Mouse (Mus musculus): Measurements from ENCODE around the gene Atp6v1e2. TPM values are rescaled to one million over a fixed set of nuclear protein-coding genes. Genes with fewer than 3 reads are reported as not detected.

Atp6v1e2 gene
- polyA plus RNA-seq, 1 experiment from 2014 or later, result not detected

DNA sequence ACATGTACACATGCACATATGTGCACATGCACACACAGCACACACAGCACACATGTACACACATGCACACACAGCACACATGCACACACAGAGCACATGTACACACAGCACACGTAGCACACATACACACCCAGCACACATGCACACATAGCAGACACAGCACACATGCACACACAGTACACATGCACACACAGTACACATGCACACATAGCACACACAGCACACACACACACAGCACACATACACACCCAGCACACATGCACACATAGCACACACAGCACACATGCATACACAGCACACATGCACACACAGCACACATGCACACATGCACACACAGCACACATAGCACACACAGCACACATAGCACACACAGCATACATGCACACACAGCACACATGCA, 33.5 kb upstream of the Atp6v1e2 start:
- 79% methylated on average over 1 of the region's 1 CpGs for WGBS
- Histone ChIP-seq H3K4me3 (ENCODE audit: low read depth, low read length) (no peak overlapping the region), H3K27ac (ENCODE audit: low read depth, low read length) (no peak overlapping the region), H3K27me3 (replicated peaks; ENCODE audit: control insufficient read depth, insufficient read depth, low read length) (no peaks in the 10 kb centered on the region), H3K4me1 (replicated peaks; ENCODE audit: control insufficient read depth, insufficient read depth, low read length) (no peaks in the 10 kb centered on the region), H3K36me3 (ENCODE audit: control insufficient read depth, insufficient read depth, low read length) (peaks cover 2% of the 10 kb centered on the region; the same call in 1 of the 2 replicates), H3K9me3 (ENCODE audit: control insufficient read depth, low read length) (no peaks in the 10 kb centered on the region), H3K4me2 (no peak overlapping the region), H3K9ac (ENCODE audit: low read depth, low read length) (no peak overlapping the region)
- ATAC-seq (replicated peaks; ENCODE audit: low FRiP score) (no peak), DNase-seq (ENCODE audit: low spot score) (no peak)

- 69% methylated on average over 6 of the region's 6 CpGs for WGBS
- no peak for DNase-seq (ENCODE audit: low spot score)
These were observed 30.8 kb upstream of the Atp6v1e2 start for GRCm38 (mm10) chr17:86978496-86978895.

DNA sequence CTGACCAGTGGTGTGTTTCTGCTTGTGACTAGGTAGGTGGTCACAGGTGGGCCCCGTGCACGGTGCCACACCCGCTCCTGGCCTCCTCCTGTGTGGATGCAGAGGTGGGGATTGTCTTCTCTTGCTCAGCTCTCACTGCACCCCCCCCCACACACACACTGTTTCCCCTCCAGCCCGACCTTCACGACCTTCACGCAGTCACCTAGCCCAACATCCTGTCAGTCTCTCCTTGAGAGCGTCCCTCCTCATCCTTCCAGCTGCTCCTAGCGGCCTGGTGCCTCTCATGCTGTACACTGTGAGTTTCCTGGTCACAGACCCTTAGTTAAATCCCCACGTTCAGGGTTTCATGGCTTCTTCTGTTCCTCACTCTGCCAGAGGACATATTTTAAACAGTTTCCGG, 28.7 kb upstream of the Atp6v1e2 start:
- Histone ChIP-seq H3K9ac (ENCODE audit: low read depth, low read length) (no peak overlapping the region), H3K4me1 (replicated peaks; ENCODE audit: control insufficient read depth, insufficient read depth, low read length) (no peaks in the 10 kb centered on the region), H3K36me3 (ENCODE audit: control insufficient read depth, insufficient read depth, low read length) (peaks cover 2% of the 10 kb centered on the region; the same call in 1 of the 2 replicates), H3K27ac (ENCODE audit: low read depth, low read length) (no peak overlapping the region), H3K9me3 (ENCODE audit: control insufficient read depth, low read length) (no peaks in the 10 kb centered on the region), H3K4me3 (ENCODE audit: low read depth, low read length) (no peak overlapping the region), H3K27me3 (replicated peaks; ENCODE audit: control insufficient read depth, insufficient read depth, low read length) (no peaks in the 10 kb centered on the region), H3K4me2 (no peak overlapping the region)
- 69% methylated on average over 10 of the region's 10 CpGs for WGBS
- DNase-seq (ENCODE audit: low spot score), result no peak
- no peak for ATAC-seq (replicated peaks; ENCODE audit: low FRiP score)

More at GRCm38 (mm10) chr17:86978496-86978895, 30.8 kb upstream of the Atp6v1e2 start:
- Histone ChIP-seq H3K9ac (ENCODE audit: low read depth, low read length) (no peak overlapping the region), H3K4me2 (no peak overlapping the region), H3K4me3 (ENCODE audit: low read depth, low read length) (no peak overlapping the region), H3K27ac (ENCODE audit: low read depth, low read length) (no peak overlapping the region; the same call in 1 of the 2 replicates), H3K27me3 (replicated peaks; ENCODE audit: control insufficient read depth, insufficient read depth, low read length) (no peaks in the 10 kb centered on the region), H3K9me3 (ENCODE audit: control insufficient read depth, low read length) (no peaks in the 10 kb centered on the region), H3K36me3 (ENCODE audit: control insufficient read depth, insufficient read depth, low read length) (peaks cover 2% of the 10 kb centered on the region; the same call in 1 of the 2 replicates), H3K4me1 (replicated peaks; ENCODE audit: control insufficient read depth, insufficient read depth, low read length) (no peaks in the 10 kb centered on the region)
- ATAC-seq (replicated peaks; ENCODE audit: low FRiP score), result no peak

GRCm38 (mm10) chr17:86973097-86973496, 25.4 kb upstream of the Atp6v1e2 start:
- Histone ChIP-seq H3K4me1 (replicated peaks; ENCODE audit: control insufficient read depth, insufficient read depth, low read length) (no peaks in the 10 kb centered on the region), H3K9me3 (ENCODE audit: control insufficient read depth, low read length) (no peaks in the 10 kb centered on the region), H3K36me3 (ENCODE audit: control insufficient read depth, insufficient read depth, low read length) (no peaks in the 10 kb centered on the region), H3K27ac (ENCODE audit: low read depth, low read length) (no peak overlapping the region), H3K4me3 (ENCODE audit: low read depth, low read length) (no peak overlapping the region), H3K27me3 (replicated peaks; ENCODE audit: control insufficient read depth, insufficient read depth, low read length) (no peaks in the 10 kb centered on the region), H3K4me2 (no peak overlapping the region), H3K9ac (ENCODE audit: low read depth, low read length) (no peak overlapping the region)
- DNase-seq (ENCODE audit: low spot score) (no peak), ATAC-seq (replicated peaks; ENCODE audit: low FRiP score) (no peak)
- 83% methylated on average over 2 of the region's 2 CpGs for WGBS

GRCm38 (mm10) chr17:86971860-86972259, 24.2 kb upstream of the Atp6v1e2 start:
- Histone ChIP-seq H3K4me3 (ENCODE audit: low read depth, low read length) (no peak overlapping the region), H3K9ac (ENCODE audit: low read depth, low read length) (no peak overlapping the region), H3K36me3 (ENCODE audit: control insufficient read depth, insufficient read depth, low read length) (no peaks in the 10 kb centered on the region), H3K27ac (ENCODE audit: low read depth, low read length) (no peak overlapping the region), H3K4me2 (no peak overlapping the region), H3K27me3 (replicated peaks; ENCODE audit: control insufficient read depth, insufficient read depth, low read length) (no peaks in the 10 kb centered on the region), H3K4me1 (replicated peaks; ENCODE audit: control insufficient read depth, insufficient read depth, low read length) (no peaks in the 10 kb centered on the region), H3K9me3 (ENCODE audit: control insufficient read depth, low read length) (no peaks in the 10 kb centered on the region)
- DNase-seq (ENCODE audit: low spot score) (no peak), ATAC-seq (replicated peaks; ENCODE audit: low FRiP score) (no peak)
- 85% methylated on average over 7 of the region's 7 CpGs for WGBS

- H3K4me1 ChIP-seq (replicated peaks; ENCODE audit: control insufficient read depth, insufficient read depth, low read length), result no peaks in the 10 kb centered on the region
- ATAC-seq (replicated peaks; ENCODE audit: low FRiP score), result no peak
- H3K27ac ChIP-seq (ENCODE audit: low read depth, low read length), result no peak overlapping the region
- 71% methylated on average over 5 of the region's 5 CpGs for WGBS
- no peaks in the 10 kb centered on the region for H3K9me3 ChIP-seq (ENCODE audit: control insufficient read depth, low read length)
- no peak overlapping the region for H3K4me2 ChIP-seq
- no peak overlapping the region for H3K9ac ChIP-seq (ENCODE audit: low read depth, low read length)
- no peaks in the 10 kb centered on the region for H3K27me3 ChIP-seq (replicated peaks; ENCODE audit: control insufficient read depth, insufficient read depth, low read length)
- no peak for DNase-seq (ENCODE audit: low spot score)
- no peaks in the 10 kb centered on the region for H3K36me3 ChIP-seq (ENCODE audit: control insufficient read depth, insufficient read depth, low read length)
- H3K4me3 ChIP-seq (ENCODE audit: low read depth, low read length), result no peak overlapping the region
These were observed 23.3 kb upstream of the Atp6v1e2 start for GRCm38 (mm10) chr17:86971036-86971435.

DNA sequence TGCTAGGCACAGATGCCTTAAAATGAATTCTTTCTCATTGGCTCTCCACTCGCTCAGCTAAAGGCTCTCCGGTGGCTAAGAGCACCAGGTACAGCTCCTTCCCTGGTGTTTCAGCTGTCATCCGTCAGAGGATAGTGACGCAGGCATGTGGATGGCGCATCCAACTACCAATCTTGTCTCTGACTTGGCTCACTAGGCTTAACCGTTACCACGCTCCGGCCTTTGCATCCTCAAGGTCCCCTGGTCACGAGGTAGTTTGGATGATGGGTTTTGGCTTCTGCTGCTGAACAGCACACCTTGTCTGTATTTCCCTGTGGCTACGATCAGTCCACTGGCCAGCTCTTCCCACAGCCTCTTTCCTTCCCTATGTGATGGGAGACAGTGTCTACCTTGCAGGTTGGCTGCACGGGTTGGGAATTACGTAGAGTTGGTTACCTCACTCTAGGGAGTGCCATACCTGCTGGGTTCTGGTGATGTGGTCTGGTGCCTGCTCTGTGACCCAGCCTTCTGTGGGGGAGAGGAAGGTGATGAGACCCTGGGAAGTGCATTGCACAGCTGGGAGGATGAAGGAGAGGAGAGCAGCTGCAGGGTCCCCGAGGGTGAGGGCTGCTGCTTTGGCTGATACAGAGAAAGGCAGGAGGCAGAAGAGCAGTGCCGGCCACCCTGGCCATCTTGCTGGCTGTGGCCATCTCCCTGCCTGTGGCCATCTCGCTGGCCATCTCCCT, 22.5 kb upstream of the Atp6v1e2 start:
- Histone ChIP-seq H3K4me1 (replicated peaks; ENCODE audit: control insufficient read depth, insufficient read depth, low read length) (peaks cover under 1% of the 10 kb centered on the region; the same call in 1 of the 2 replicates), H3K9me3 (ENCODE audit: control insufficient read depth, low read length) (no peaks in the 10 kb centered on the region), H3K27me3 (replicated peaks; ENCODE audit: control insufficient read depth, insufficient read depth, low read length) (no peaks in the 10 kb centered on the region), H3K27ac (ENCODE audit: low read depth, low read length) (no peak overlapping the region), H3K36me3 (ENCODE audit: control insufficient read depth, insufficient read depth, low read length) (no peaks in the 10 kb centered on the region), H3K4me2 (no peak overlapping the region), H3K4me3 (ENCODE audit: low read depth, low read length) (no peak overlapping the region), H3K9ac (ENCODE audit: low read depth, low read length) (no peak overlapping the region)
- ATAC-seq (replicated peaks; ENCODE audit: low FRiP score), result no peak
- no peak for DNase-seq (ENCODE audit: low spot score)
- 88% methylated on average over 15 of the region's 15 CpGs for WGBS

DNA sequence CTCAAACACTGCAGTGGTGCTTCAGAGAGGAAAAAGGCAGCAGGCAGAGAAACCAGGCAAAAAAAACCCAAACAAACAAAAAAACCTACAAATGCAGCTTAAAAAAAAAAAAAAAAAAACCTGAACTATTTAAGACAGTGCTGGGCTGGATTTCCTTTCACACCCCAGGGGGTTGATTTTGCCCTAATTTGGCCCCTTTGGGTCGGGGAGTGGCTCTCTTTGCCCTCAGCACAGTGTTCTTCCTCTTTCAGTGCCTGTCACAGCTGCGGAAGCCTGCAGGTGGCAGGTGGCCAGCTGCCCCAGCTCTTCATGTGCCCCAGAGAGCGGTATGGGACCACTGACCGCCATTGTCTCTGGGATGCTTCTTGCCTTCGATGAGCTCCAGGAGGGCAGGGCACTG, 21.9 kb upstream of the Atp6v1e2 start:
- no peaks in the 10 kb centered on the region for H3K9me3 ChIP-seq (ENCODE audit: control insufficient read depth, low read length)
- H3K4me1 ChIP-seq (replicated peaks; ENCODE audit: control insufficient read depth, insufficient read depth, low read length), result peaks cover 6% of the 10 kb centered on the region; the same call in 1 of the 2 replicates
- H3K4me3 ChIP-seq (ENCODE audit: low read depth, low read length), result no peak overlapping the region
- 61% methylated on average over 5 of the region's 5 CpGs for WGBS
- no peak overlapping the region for H3K27ac ChIP-seq (ENCODE audit: low read depth, low read length)
- H3K27me3 ChIP-seq (replicated peaks; ENCODE audit: control insufficient read depth, insufficient read depth, low read length), result no peaks in the 10 kb centered on the region
- no peak overlapping the region for H3K9ac ChIP-seq (ENCODE audit: low read depth, low read length)
- H3K36me3 ChIP-seq (ENCODE audit: control insufficient read depth, insufficient read depth, low read length), result no peaks in the 10 kb centered on the region
- no peak for DNase-seq (ENCODE audit: low spot score)
- ATAC-seq (replicated peaks; ENCODE audit: low FRiP score), result no peak
- H3K4me2 ChIP-seq, result no peak overlapping the region

GRCm38 (mm10) chr17:86968581-86968980, 20.9 kb upstream of the Atp6v1e2 start:
- no peaks in the 10 kb centered on the region for H3K36me3 ChIP-seq (ENCODE audit: control insufficient read depth, insufficient read depth, low read length)
- H3K27ac ChIP-seq (ENCODE audit: low read depth, low read length), result no peak overlapping the region
- H3K4me1 ChIP-seq (replicated peaks; ENCODE audit: control insufficient read depth, insufficient read depth, low read length), result peaks cover 11% of the 10 kb centered on the region
- WGBS, result 87% methylated on average over 5 of the region's 5 CpGs
- ATAC-seq (replicated peaks; ENCODE audit: low FRiP score), result no peak
- no peak overlapping the region for H3K4me2 ChIP-seq
- H3K9me3 ChIP-seq (ENCODE audit: control insufficient read depth, low read length), result no peaks in the 10 kb centered on the region
- H3K27me3 ChIP-seq (replicated peaks; ENCODE audit: control insufficient read depth, insufficient read depth, low read length), result peaks cover 6% of the 10 kb centered on the region; the same call in 1 of the 2 replicates
- no peak overlapping the region for H3K9ac ChIP-seq (ENCODE audit: low read depth, low read length)
- no peak overlapping the region for H3K4me3 ChIP-seq (ENCODE audit: low read depth, low read length)
- DNase-seq (ENCODE audit: low spot score), result no peak

All from liver, embryonic 11.5 days (tissue).